In genomic region chr7:24482208-24483020, GRCm38 (mm10) we compare ENCODE assay signal across 9 mouse cellular contexts. TPM values are rescaled to one million over a fixed set of nuclear protein-coding genes. Genes with fewer than 3 reads are reported as not detected.
DNase-seq lines count a peak whose midpoint lies in the region; ATAC-seq and TF ChIP-seq lines count a peak whose summit lies in the region.
"Had no signal": no experiment of that assay in that cellular context is flagged by ENCODE, and none has a peak within 500 bp of the region (broad histone marks: within the 10 kb centered on the region; RNA-seq: fewer than 3 reads in every experiment).

No protein-coding gene starts in this region.

- peaks cover 2% of the 10 kb centered on the region; the same call in 1 of the 2 replicates for H3K9me3 ChIP-seq in heart, embryonic 16.5 days (replicated peaks; ENCODE audit: control insufficient read depth, low read length)
- no peaks in the 10 kb centered on the region for H3K9me3 ChIP-seq in hindbrain, embryonic 13.5 days
- H3K9me3 ChIP-seq in midbrain, embryonic 14.5 days (ENCODE audit: control insufficient read depth, low read length), result no peaks in the 10 kb centered on the region

- no peak overlapping the region for H3K27ac ChIP-seq in heart, embryonic 16.5 days (ENCODE audit: low read length)
- H3K27ac ChIP-seq in hindbrain, embryonic 13.5 days, result peak overlapping the region; percentile 89
- H3K27ac ChIP-seq in midbrain, embryonic 14.5 days (replicated peaks; ENCODE audit: low read depth, low read length), result peak overlapping the region; percentile 88

- H3K4me1 ChIP-seq in heart, embryonic 16.5 days (ENCODE audit: control insufficient read depth, insufficient read depth, low read length), result peaks cover 8% of the 10 kb centered on the region
- H3K4me1 ChIP-seq in hindbrain, embryonic 13.5 days (replicated peaks), result peaks cover 73% of the 10 kb centered on the region
- H3K4me1 ChIP-seq in midbrain, embryonic 14.5 days (ENCODE audit: control insufficient read depth, insufficient read depth, low read length), result peaks cover 56% of the 10 kb centered on the region

- peak overlapping the region; percentile 97 for H3K4me2 ChIP-seq in heart, embryonic 16.5 days (ENCODE audit: low read depth, low read length)
- H3K4me2 ChIP-seq in hindbrain, embryonic 13.5 days, result peak overlapping the region; percentile 75
- peak overlapping the region; percentile 86 for H3K4me2 ChIP-seq in midbrain, embryonic 14.5 days (ENCODE audit: low read length)

- H3K4me3 ChIP-seq in heart, embryonic 16.5 days (ENCODE audit: low read length), result peak overlapping the region; percentile 75
- peak overlapping the region; percentile 80 for H3K4me3 ChIP-seq in hindbrain, embryonic 13.5 days
- H3K4me3 ChIP-seq in midbrain, embryonic 14.5 days (replicated peaks; ENCODE audit: low read depth, low read length), result peak overlapping the region; percentile 74

- no peak for DNase-seq in heart, postnatal 10 days
- peak; percentile 28 for DNase-seq in brain, embryonic 14.5 days (ENCODE audit: low read depth)
- DNase-seq in midbrain, embryonic 14.5 days, result peak; percentile 63
- no peak for DNase-seq in MN1 (ENCODE audit: low spot score)
- no peak for DNase-seq in right cerebral cortex, postnatal 10 days (ENCODE audit: low spot score in 2 of 2)
- no peak for DNase-seq in thymus, postnatal 25 days

- TF ChIP-seq POLR2A in brain, embryonic 14.5 days (IDR thresholded peaks at IDR 0.05; ENCODE audit: borderline replicate concordance, extremely low read depth, insufficient read depth, insufficient read length, poor library complexity, severe bottlenecking), result no peak

- intact Hi-C loops in heart, postnatal 10 days (cut with DNase I), result no loop called here

- WGBS in heart, embryonic 16.5 days, result 2% methylated on average over 35 of the region's 38 CpGs
- WGBS in hindbrain, embryonic 13.5 days, result under 1% methylated on average over 10 of the region's 38 CpGs
- 1% methylated on average over 27 of the region's 38 CpGs for WGBS in midbrain, embryonic 14.5 days

- ATAC-seq in heart, embryonic 16.5 days (replicated peaks; ENCODE audit: extremely low read depth, insufficient read depth, low FRiP score), result 0 out of 2 replicates have a peak, but pooled peaks have one; percentile 12
- peak; percentile 19 for ATAC-seq in hindbrain, embryonic 13.5 days (ENCODE audit: low FRiP score)
- ATAC-seq in midbrain, embryonic 14.5 days (ENCODE audit: low FRiP score, low TSS enrichment), result no peak

- TF ChIP-seq CTCF in brain, embryonic 14.5 days (IDR thresholded peaks at IDR 0.05; ENCODE audit: borderline replicate concordance, extremely low read depth, insufficient read depth, insufficient read length), result no peak

- H3K27me3 ChIP-seq in heart, embryonic 16.5 days (ENCODE audit: control insufficient read depth, insufficient read depth, low read length), result peaks cover 57% of the 10 kb centered on the region
- no peaks in the 10 kb centered on the region for H3K27me3 ChIP-seq in hindbrain, embryonic 13.5 days
- no peaks in the 10 kb centered on the region for H3K27me3 ChIP-seq in midbrain, embryonic 14.5 days (ENCODE audit: control insufficient read depth, insufficient read depth, low read length)

- H3K36me3 ChIP-seq in heart, embryonic 16.5 days (ENCODE audit: control insufficient read depth, insufficient read depth), result no peaks in the 10 kb centered on the region
- H3K36me3 ChIP-seq in hindbrain, embryonic 13.5 days, result no peaks in the 10 kb centered on the region
- no peaks in the 10 kb centered on the region for H3K36me3 ChIP-seq in midbrain, embryonic 14.5 days (ENCODE audit: control insufficient read depth, insufficient read depth, low read length)

- H3K9ac ChIP-seq in heart, embryonic 16.5 days (ENCODE audit: low read length), result peak overlapping the region; percentile 78
- peak overlapping the region; percentile 96 for H3K9ac ChIP-seq in hindbrain, embryonic 13.5 days
- peak overlapping the region; percentile 97 for H3K9ac ChIP-seq in midbrain, embryonic 14.5 days (replicated peaks; ENCODE audit: low read length)

RNA-seq across cellular contexts. Expression of gene Cadm4, which starts 0.6 kb away (rescaled TPM):
- polyA plus RNA-seq in heart, embryonic 16.5 days (2015; fragmentation: Nextera tagmentation; extraction: Ambion mirVana), result 1.2 and 1.3 TPM in 2 replicates
- total RNA-seq in heart, postnatal 10 days (2021), result 10 to 100 TPM; 18.6 to 22.7 TPM
- polyA plus RNA-seq in brain, embryonic 14.5 days (2012; rRNA removed), result 178 and 268 TPM in 2 replicates
- 67.2 and 67.9 TPM in 2 replicates for polyA plus RNA-seq in hindbrain, embryonic 13.5 days (2015; fragmentation: Nextera tagmentation; extraction: Ambion mirVana)
- polyA plus RNA-seq in midbrain, embryonic 14.5 days (2014; fragmentation: Nextera tagmentation; extraction: Ambion mirVana), result 26.2 and 63.4 TPM in 2 replicates

RNA-seq across cellular contexts. Expression of gene Plaur, which starts 20.1 kb away (rescaled TPM):
- polyA plus RNA-seq in heart, embryonic 16.5 days (2015; fragmentation: Nextera tagmentation; extraction: Ambion mirVana), result 8.1 and 8.8 TPM in 2 replicates
- 1 to 10 TPM; 4.2 to 6.1 TPM for total RNA-seq in heart, postnatal 10 days (2021)
- 1.4 and 2.1 TPM in 2 replicates for polyA plus RNA-seq in brain, embryonic 14.5 days (2012; rRNA removed)
- polyA plus RNA-seq in hindbrain, embryonic 13.5 days (2015; fragmentation: Nextera tagmentation; extraction: Ambion mirVana), result 1.2 and 1.6 TPM in 2 replicates
- 1.1 and 2.6 TPM in 2 replicates for polyA plus RNA-seq in midbrain, embryonic 14.5 days (2014; fragmentation: Nextera tagmentation; extraction: Ambion mirVana)

RNA-seq across cellular contexts. Expression of gene Zfp428, which starts 24.4 kb away (rescaled TPM):
- 40.9 and 43.0 TPM in 2 replicates for polyA plus RNA-seq in heart, embryonic 16.5 days (2015; fragmentation: Nextera tagmentation; extraction: Ambion mirVana)
- total RNA-seq in heart, postnatal 10 days (2021), result 10 to 100 TPM; 15.3 to 18.8 TPM
- polyA plus RNA-seq in brain, embryonic 14.5 days (2012; rRNA removed), result 269 and 420 TPM in 2 replicates
- 259 and 270 TPM in 2 replicates for polyA plus RNA-seq in hindbrain, embryonic 13.5 days (2015; fragmentation: Nextera tagmentation; extraction: Ambion mirVana)
- polyA plus RNA-seq in midbrain, embryonic 14.5 days (2014; fragmentation: Nextera tagmentation; extraction: Ambion mirVana), result 216 and 303 TPM in 2 replicates

RNA-seq across cellular contexts. Expression of gene AC161166.1, which starts 29.8 kb away (rescaled TPM):
- 0.26 and 0.35 TPM in 2 replicates for polyA plus RNA-seq in heart, embryonic 16.5 days (2015; fragmentation: Nextera tagmentation; extraction: Ambion mirVana)
- total RNA-seq in heart, postnatal 10 days (2021), result not detected
- not detected in 2 replicates for polyA plus RNA-seq in brain, embryonic 14.5 days (2012; rRNA removed)
- 1.1 and 1.6 TPM in 2 replicates for polyA plus RNA-seq in hindbrain, embryonic 13.5 days (2015; fragmentation: Nextera tagmentation; extraction: Ambion mirVana)
- 0.93 and 1.8 TPM in 2 replicates for polyA plus RNA-seq in midbrain, embryonic 14.5 days (2014; fragmentation: Nextera tagmentation; extraction: Ambion mirVana)
- total RNA-seq: gastrocnemius, postnatal 10 days had no signal

RNA-seq across cellular contexts. Expression of gene Irgc1, which starts 30.3 kb away (rescaled TPM):
- polyA plus RNA-seq in heart, embryonic 16.5 days (2015; fragmentation: Nextera tagmentation; extraction: Ambion mirVana), result 0.29 TPM in 1 of 2 replicates, not detected in the other
- not detected for total RNA-seq in heart, postnatal 10 days (2021)
- 0.05 TPM in 1 of 2 replicates, not detected in the other for polyA plus RNA-seq in brain, embryonic 14.5 days (2012; rRNA removed)
- not detected in 2 replicates for polyA plus RNA-seq in hindbrain, embryonic 13.5 days (2015; fragmentation: Nextera tagmentation; extraction: Ambion mirVana)
- not detected in 2 replicates for polyA plus RNA-seq in midbrain, embryonic 14.5 days (2014; fragmentation: Nextera tagmentation; extraction: Ambion mirVana)

Comparison
In these comparisons a context has a peak if more than half of its experiments do, and no peak if none do; other contexts are left out.
1. DNase-seq: peak in brain, embryonic 14.5 days (single experiment) and midbrain, embryonic 14.5 days (single experiment); none in heart, postnatal 10 days (0 of 2), MN1 (single experiment), right cerebral cortex, postnatal 10 days (0 of 2) and thymus, postnatal 25 days (single experiment).
2. RNA of gene Cadm4, which starts 0.6 kb away (polyA plus RNA-seq): 178 to 268 TPM in brain, embryonic 14.5 days, 67.2 to 67.9 TPM in hindbrain, embryonic 13.5 days and 26.2 to 63.4 TPM in midbrain, embryonic 14.5 days; 1.2 to 1.3 TPM in heart, embryonic 16.5 days; every median in the first group is over 10 times any median in the second.
3. Peak in every context shown above with its lines, with median percentiles within 50 percentile points of each other: H3K4me2 ChIP-seq, H3K4me3 ChIP-seq and H3K9ac ChIP-seq.